Mouse (Mus musculus): Measurements from ENCODE around the gene Olfr809.

Olfr809 gene

DNA sequence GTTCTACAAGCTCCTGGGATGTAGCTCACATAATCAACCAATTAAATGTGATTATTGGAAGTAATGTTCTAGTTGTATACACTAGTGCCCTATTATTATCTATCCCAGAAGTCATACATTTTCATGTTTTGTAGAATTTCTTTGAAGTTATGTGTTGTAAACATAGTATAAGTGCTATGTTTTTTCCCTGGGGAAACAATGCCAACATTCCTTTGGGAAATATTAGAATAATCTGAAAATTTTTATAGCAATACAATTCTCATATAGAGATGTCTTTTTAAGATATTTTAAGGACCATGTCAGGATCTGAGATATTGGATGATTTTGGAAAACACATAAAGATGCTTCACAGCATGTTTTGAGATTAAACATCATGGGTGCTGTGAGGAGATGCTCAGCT, at the start of gene Olfr809:
Gene Olfr809 (plus strand): TSS at position 301 of the 400 bp plus-strand sequence.
- no peak for DNase-seq

DNA sequence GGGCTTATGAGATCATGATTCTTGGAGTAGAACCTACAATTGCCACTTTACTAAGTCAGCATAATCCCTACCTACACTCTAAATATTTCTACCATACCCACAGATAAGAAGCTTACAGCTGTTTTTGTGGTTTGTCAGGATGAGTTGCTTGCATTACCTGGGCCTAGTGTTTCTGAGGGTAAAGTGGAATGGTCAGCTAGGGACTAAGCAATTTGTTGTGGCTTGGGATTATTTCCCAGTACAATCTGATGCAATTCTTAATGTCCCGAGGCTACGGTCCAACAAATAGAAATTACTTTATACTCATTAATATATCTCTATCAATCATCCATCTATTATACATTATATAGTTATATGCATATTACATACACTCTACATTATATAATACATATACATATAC, 45.2 kb upstream of the Olfr809 start, which contains the start of gene Olfr805:
Gene Olfr805 (minus strand): TSS at position 101 of the 400 bp plus-strand sequence.
- DNase-seq = no peak

DNA sequence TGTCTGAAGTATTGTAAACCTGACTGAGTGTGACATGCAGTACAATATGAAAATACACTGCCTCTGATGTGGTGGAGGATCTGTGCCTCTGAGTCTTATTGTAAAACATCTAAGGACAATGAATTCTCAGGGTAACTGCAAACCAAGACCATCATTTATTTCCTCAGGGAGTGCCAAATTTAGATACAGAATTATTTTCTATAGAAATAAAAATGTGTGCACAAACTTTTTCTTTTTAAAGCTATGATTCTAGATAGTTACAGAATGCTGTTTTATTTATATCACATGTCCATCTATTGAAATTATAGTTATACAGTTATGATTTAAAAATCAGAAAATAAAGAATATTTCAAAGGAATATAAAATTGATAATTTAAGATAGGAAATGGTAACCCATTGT, 32.6 kb upstream of the Olfr809 start, which contains the start of gene Olfr806:
Gene Olfr806 (minus strand): TSS at position 101 of the 400 bp plus-strand sequence.
- DNase-seq = no peak

DNA sequence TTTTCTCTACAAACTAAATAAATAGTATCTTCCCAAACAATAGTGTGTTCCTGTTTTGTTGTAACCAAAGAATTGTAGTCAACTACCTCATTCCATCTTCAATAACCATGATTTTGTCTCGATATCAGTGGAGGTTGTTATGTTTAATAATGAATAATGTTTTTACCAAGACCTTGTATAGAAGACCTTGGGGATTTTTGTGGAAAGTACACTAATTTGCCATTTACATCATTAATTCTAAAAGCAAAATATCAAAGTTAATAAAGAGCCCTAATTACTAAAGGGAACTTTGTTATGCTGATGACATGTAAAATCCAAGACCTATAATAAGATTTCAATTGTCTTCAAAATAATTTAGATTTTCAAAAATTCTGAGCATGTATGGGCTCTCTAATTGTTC, 16.7 kb upstream of the Olfr809 start, which contains the start of gene Olfr807:
Gene Olfr807 (minus strand): TSS at position 101 of the 400 bp plus-strand sequence.
- no peak for DNase-seq

DNA sequence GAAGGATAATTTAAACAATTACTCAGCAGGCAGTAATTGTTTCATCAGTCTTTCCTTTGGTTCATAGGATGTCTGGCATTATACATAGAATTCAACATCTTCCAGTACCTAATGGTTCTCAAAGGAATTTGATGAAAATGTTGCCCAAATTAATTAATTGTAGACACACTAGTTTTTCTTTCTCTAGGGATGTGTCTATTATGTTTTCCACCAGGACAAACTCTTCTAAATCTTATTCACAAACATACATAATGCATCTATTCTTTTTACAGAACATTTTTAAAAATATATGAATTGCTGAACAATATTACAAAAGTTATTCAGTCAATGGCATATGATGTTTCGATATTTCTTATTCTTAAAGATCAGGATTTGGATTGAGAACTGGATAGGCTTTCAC, 9.3 kb upstream of the Olfr809 start, which contains the start of gene Olfr808:
Gene Olfr808 (plus strand): TSS at position 301 of the 400 bp plus-strand sequence.
- no peak for DNase-seq

DNA sequence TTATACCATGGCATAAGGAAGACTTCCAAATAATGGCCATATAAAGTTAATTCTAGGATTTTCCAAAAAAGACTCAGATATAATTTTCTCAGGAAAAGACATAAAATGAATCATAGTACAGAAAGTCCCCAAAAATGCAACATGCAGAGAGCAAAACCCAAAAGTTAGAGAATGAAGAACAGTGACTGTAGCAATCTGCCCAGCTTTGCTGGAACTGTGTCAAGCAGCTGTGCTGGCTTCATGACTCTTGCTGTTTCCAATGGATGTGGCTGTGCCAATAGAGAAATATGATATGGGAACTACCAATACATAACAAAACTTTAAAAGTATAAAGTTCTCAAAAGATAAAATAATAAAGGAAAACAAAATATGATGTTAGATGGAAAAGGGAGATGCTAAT, 3.7 kb downstream of the Olfr809 start:
- no peak for DNase-seq

DNA sequence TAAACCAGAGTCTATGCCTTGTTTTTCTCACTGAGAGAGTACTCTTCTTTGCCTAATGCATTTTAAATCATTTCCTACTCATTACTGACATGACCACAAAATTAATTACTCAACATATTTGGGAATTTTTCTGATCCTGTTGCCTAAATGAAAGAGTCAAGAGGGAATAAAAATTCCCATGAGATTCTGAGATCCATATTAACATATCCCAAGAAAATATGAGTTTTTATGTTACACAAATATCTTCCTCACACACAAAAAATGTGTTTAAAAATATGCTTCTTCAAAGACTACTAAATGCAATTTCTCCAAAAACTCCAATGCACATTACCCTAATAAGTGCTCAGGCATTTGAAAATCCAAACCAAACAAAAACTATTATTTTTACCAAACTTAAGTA, 20.4 kb downstream of the Olfr809 start, which contains the start of gene Olfr810:
Gene Olfr810 (minus strand): TSS at position 101 of the 400 bp plus-strand sequence.
- no peak for DNase-seq

DNA sequence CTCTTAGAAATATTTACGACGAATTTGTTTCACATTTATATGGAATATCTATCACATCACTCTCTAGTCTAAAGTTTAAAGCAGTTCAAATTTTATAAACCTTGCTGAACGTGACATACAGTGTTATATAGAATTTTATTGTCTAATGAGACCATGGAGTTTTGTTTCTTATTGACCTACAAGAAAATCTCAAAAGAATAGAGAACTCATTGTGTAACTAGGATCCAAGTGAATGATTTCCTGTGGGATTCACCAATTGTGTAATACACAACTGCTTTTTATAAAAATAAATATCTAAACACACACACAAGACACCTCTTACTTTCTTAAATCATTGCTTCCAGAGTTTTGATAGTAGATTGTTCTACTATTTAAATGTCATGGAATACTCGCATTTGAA, 29.9 kb downstream of the Olfr809 start, which contains the start of gene Olfr811:
Gene Olfr811 (minus strand): TSS at position 101 of the 400 bp plus-strand sequence.
- DNase-seq = no peak

Data from cerebellum, adult 11-12 months (tissue).